Mouse (Mus musculus) ES-E14 (cell line): Measurements from ENCODE around the gene Thegl. TPM values are rescaled to one million over a fixed set of nuclear protein-coding genes. Genes with fewer than 3 reads are reported as not detected.

Source experiments
- DNase-seq: peaks from one replicate; pipeline ENCODE4 v3.0.0-alpha.2; 2013; ENCODE audit warnings: low read depth, low spot score
- H3K27ac ChIP-seq: 2 replicates; pipeline ENCODE4 v1.5.1; 2012; ENCODE audit warnings: low read depth, mild to moderate bottlenecking, low read length, moderate library complexity, mixed read lengths; ENCODE audit not compliant: poor library complexity, insufficient read depth, severe bottlenecking
- H3K36me3 ChIP-seq: 2 replicates; pipeline ENCODE4 v1.6.1; 2012; ENCODE audit warnings: mild to moderate bottlenecking, low read length, moderate library complexity, mixed read lengths; ENCODE audit not compliant: control insufficient read depth, poor library complexity, insufficient read depth, severe bottlenecking
- H3K4me1 ChIP-seq, 2 experiments: fragments of 150-350 bp in 1 of 2; sonication (generic) in 1 of 2; 2 replicates each; pipeline ENCODE4 v1.6.1; 2012; ENCODE audit warnings: low read length in 2 of 2, mild to moderate bottlenecking in 1 of 2, mixed read lengths in 1 of 2; ENCODE audit not compliant: control insufficient read depth in 2 of 2, insufficient read depth in 2 of 2, poor library complexity in 1 of 2
- H3K4me3 ChIP-seq, 2 experiments: fragments of 150-350 bp in 1 of 2; sonication (generic) in 1 of 2; 2 replicates each; pipeline ENCODE4 v1.5.1; 2012; ENCODE audit warnings: low read length in 2 of 2, low read depth in 1 of 2, mild to moderate bottlenecking in 1 of 2, mixed read lengths in 1 of 2; ENCODE audit not compliant: insufficient read depth in 1 of 2, poor library complexity in 1 of 2, severe bottlenecking in 1 of 2
- H3K9ac ChIP-seq: 2 replicates; pipeline ENCODE4 v1.6.1; 2012; ENCODE audit warnings: low read depth, mild to moderate bottlenecking, low read length, mixed read lengths; ENCODE audit not compliant: poor library complexity, insufficient read depth, severe bottlenecking
- H3K9me3 ChIP-seq: fragments of 150-350 bp; sonication (generic); 2 replicates; pipeline ENCODE4 v1.6.1; 2012; ENCODE audit warnings: low read depth, mild to moderate bottlenecking, low read length; ENCODE audit not compliant: control insufficient read depth, insufficient read depth
- CHD2 ChIP-seq: IDR thresholded peaks from 2 replicates; pipeline ENCODE4 v1.6.1; 2014; ENCODE audit warnings: mild to moderate bottlenecking, low read depth, low read length, inconsistent platforms
- HCFC1 ChIP-seq: IDR thresholded peaks from 2 replicates; pipeline ENCODE4 v1.6.1; 2012; ENCODE audit warnings: low read length, inconsistent platforms, borderline replicate concordance; ENCODE audit not compliant: insufficient read depth
- MAFK ChIP-seq: IDR thresholded peaks from 2 replicates; pipeline ENCODE4 v1.6.1; 2014; ENCODE audit warnings: mild to moderate bottlenecking, low read depth, low read length, inconsistent platforms; ENCODE audit not compliant: insufficient read depth
- ZC3H11A ChIP-seq: IDR thresholded peaks from 2 replicates; pipeline ENCODE4 v1.6.1; 2012; ENCODE audit warnings: low read depth, mild to moderate bottlenecking, inconsistent platforms, low read length, borderline replicate concordance
- ZNF384 ChIP-seq: IDR thresholded peaks from 2 replicates; pipeline ENCODE4 v1.6.1; 2012; ENCODE audit warnings: low read depth, low read length, inconsistent platforms
- in situ Hi-C, 2 experiments: fragments of 600-800 bp; cut with MboI; formaldehyde crosslinking; loops; one replicate each; pipeline ENCODE4 v1.15.1; 2025; ENCODE audit warnings: low sequenced_read_pairs in 2 of 2, inconsistent platforms in 1 of 2; ENCODE audit not compliant: unreplicated experiment in 2 of 2
- total RNA-seq: library from RNA; depleted of rRNA; stranded (reverse); fragments of 300-350 nt; gene quantifications from 2 replicates; pipeline ENCODE4 v1.2.3, GENCODE M21; 2012

The Thegl gene
- total RNA-seq, 1 experiment: not detected

DNA sequence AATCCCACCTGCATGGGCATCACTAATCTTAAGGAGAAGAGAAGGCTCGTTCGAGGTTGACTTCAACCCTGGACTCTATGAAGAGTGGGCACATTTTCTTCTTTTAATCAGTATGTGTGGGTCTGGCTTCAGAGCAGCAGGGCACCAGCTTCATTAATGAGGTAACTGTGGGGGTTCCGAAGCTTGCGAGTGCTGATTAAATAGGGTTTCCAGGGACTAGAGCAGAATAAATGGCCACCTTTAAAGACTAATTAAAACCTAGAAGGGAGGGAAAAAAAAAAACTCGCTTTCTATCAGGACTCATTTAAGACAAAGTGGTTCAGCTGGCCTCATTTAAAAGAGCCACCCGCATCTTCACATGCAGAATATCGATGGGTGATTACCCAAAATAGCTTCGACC lies 74.1 kb downstream of the Thegl start:
- no peak overlapping the region for H3K9ac ChIP-seq
- TF ChIP-seq ZNF384 (no peak), HCFC1 (no peak), MAFK (no peak), CHD2 (no peak), ZC3H11A (no peak)
- no peak overlapping the region for H3K4me3 ChIP-seq
- H3K4me1 ChIP-seq: peaks cover 0 to 5% of the 10 kb centered on the region in 2 experiments; a peak in 1 of 4 replicates
- no peaks in the 10 kb centered on the region for H3K36me3 ChIP-seq
- no peak overlapping the region for H3K27ac ChIP-seq
- in situ Hi-C loops: no loop called here
- H3K9me3 ChIP-seq: no peaks in the 10 kb centered on the region
- no peak for DNase-seq

DNA sequence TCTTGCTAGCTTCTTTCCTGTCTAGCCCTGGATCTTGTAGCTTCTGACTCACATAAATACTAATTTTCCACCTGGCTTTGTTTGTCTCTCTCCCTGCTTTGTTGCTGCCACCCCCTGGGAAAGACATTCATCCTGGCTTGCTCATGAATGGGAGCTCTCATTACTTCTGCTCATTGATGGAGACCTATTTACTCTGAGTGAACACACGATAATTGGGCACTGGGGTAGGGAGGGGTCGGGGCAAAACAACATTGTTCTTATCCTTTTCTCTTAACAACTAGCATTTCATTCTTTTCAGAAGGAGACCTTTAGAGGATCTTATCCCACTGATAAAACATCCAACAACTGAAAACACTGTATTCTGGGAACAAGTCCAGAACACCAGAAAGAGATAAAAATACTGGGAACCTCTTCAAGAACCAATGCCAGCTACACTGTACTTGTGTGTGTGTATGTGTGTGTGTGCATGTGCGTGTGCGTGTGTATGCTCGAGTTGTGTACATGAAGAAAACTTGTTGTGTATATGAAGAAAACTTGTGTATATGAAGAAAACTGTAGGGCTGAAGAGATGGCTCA lies 74.8 kb downstream of the Thegl start:
- no peak overlapping the region for H3K9ac ChIP-seq
- no peak overlapping the region for H3K4me3 ChIP-seq
- TF ChIP-seq CHD2 (no peak), MAFK (no peak), ZC3H11A (no peak), HCFC1 (no peak), ZNF384 (no peak)
- no peak for DNase-seq
- peaks cover 0 to 5% of the 10 kb centered on the region in 2 experiments; a peak in 1 of 4 replicates for H3K4me1 ChIP-seq
- no peaks in the 10 kb centered on the region for H3K36me3 ChIP-seq
- H3K9me3 ChIP-seq: no peaks in the 10 kb centered on the region
- in situ Hi-C loops: no loop called here
- H3K27ac ChIP-seq: no peak overlapping the region

DNA sequence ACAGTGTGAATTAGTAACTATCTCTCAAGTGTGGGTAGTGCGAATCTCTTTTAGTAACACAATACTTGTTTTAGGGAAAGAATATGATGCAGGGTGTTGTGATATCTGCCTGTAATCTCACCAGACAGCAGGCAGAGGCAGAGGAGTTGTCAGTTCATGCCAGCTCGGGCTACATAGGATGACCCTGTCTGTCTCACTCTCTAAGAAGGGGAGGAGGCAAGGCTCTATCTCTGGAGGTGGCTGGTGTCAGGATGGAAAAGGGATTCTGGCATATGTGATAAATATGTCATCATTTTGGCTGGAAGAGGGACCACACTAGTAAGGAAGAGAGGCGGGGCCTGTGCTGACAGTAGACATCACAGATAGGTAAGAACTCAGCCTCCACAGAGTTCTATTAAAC lies 76.1 kb downstream of the Thegl start:
- Histone ChIP-seq H3K27ac (no peak overlapping the region), H3K4me1 (peaks cover 0 to 5% of the 10 kb centered on the region in 2 experiments; a peak in 1 of 4 replicates), H3K9ac (no peak overlapping the region), H3K4me3 (no peak overlapping the region), H3K9me3 (no peaks in the 10 kb centered on the region), H3K36me3 (no peaks in the 10 kb centered on the region)
- DNase-seq: no peak
- TF ChIP-seq ZC3H11A (no peak), HCFC1 (no peak), CHD2 (no peak), MAFK (no peak), ZNF384 (no peak)
- in situ Hi-C loops: no loop called here

DNA sequence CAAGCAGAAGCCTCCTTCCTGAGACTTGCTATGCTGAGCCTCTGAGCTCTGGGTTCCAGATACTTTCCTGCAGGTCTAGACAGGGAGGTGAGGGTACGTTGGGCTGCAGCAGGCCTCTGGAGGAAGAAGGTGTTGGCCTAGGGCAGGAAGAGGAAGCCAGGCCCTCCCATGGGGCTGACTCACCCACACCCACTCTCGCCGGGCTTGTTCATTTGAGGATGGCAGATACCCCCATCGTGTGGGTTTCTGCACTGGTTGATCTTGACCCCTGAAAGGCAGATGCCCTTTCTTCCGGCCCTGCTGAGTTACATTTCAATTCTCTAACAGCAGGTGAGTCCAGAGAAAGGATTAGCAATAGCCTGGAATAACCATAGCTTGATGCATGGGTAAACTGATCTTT lies 76.7 kb downstream of the Thegl start:
- in situ Hi-C loops: no loop called here
- DNase-seq: no peak
- TF ChIP-seq ZC3H11A (no peak), ZNF384 (no peak), CHD2 (no peak), HCFC1 (no peak), MAFK (no peak)
- Histone ChIP-seq H3K27ac (no peak overlapping the region), H3K9ac (no peak overlapping the region), H3K9me3 (no peaks in the 10 kb centered on the region), H3K4me1 (peaks cover 0 to 5% of the 10 kb centered on the region in 2 experiments; a peak in 1 of 4 replicates), H3K36me3 (no peaks in the 10 kb centered on the region), H3K4me3 (no peak overlapping the region)

DNA sequence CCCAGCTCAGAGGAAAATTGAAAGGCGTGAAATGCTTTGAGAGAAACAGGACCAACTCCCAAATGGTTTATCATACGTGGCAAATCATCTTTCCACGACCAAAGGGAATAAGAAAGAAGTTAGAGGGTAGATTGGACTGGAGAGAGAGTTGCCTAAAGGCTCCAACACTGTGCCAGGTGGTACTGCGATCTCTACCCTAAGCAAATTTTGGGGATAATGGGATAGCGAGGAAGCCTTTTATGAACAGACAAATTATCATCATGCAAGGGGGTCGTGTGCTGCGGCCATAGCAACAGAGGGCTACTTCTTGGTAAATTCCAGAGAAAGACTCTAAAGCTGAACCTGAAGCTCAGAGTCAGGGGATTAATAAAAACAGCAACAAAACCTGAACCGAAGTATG lies 78.1 kb downstream of the Thegl start:
- no peak overlapping the region for H3K4me3 ChIP-seq
- H3K4me1 ChIP-seq: peaks cover 0 to 5% of the 10 kb centered on the region in 2 experiments; a peak in 1 of 4 replicates
- no peak for DNase-seq
- H3K9ac ChIP-seq: no peak overlapping the region
- H3K9me3 ChIP-seq: no peaks in the 10 kb centered on the region
- in situ Hi-C loops: no loop called here
- TF ChIP-seq ZNF384: no peak
- no peak for TF ChIP-seq MAFK
- no peaks in the 10 kb centered on the region for H3K36me3 ChIP-seq
- no peak overlapping the region for H3K27ac ChIP-seq
